Mouse (Mus musculus) stomach, postnatal 0 days (tissue): ENCODE measurements around the gene Tnrc6a.

Source experiments
- CTCF ChIP-seq: IDR thresholded peaks from 2 replicates; pipeline ENCODE4 v1.5.1; 2016; ENCODE audit warnings: antibody characterized with exemption, low read depth, mild to moderate bottlenecking, moderate library complexity
- EP300 ChIP-seq: optimal IDR thresholded peaks from 2 replicates; pipeline ENCODE3; 2016; ENCODE audit warnings: antibody characterized with exemption

DNA sequence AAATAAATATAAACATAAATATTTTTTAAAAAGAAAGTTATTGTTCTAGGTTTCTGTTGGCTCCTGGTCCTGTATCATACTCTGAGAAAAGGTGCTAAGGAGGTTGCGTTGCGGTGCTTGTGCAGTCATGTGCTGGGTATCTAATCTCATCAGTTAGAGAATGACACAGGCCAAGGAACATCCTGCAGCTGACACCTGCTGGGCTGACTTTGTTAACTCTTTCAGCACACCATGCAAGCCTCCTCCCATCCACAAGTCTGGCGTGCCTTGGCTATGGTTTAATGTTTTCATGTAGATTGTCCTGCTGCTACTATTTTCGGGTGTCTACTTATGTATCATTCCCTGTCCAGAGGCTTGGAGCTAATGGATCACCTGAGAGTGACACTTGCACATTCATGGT, 14.3 kb downstream of the Tnrc6a start:
- no peak for TF ChIP-seq CTCF
- no peak for TF ChIP-seq EP300
